Mouse (Mus musculus): ENCODE results near the gene Zbtb7a. TPM values are rescaled to one million over a fixed set of nuclear protein-coding genes. Genes with fewer than 3 reads are reported as not detected.

Zbtb7a gene
- total RNA-seq, 2 experiments from 2014 or later = 22.4 to 27.8 TPM

DNA sequence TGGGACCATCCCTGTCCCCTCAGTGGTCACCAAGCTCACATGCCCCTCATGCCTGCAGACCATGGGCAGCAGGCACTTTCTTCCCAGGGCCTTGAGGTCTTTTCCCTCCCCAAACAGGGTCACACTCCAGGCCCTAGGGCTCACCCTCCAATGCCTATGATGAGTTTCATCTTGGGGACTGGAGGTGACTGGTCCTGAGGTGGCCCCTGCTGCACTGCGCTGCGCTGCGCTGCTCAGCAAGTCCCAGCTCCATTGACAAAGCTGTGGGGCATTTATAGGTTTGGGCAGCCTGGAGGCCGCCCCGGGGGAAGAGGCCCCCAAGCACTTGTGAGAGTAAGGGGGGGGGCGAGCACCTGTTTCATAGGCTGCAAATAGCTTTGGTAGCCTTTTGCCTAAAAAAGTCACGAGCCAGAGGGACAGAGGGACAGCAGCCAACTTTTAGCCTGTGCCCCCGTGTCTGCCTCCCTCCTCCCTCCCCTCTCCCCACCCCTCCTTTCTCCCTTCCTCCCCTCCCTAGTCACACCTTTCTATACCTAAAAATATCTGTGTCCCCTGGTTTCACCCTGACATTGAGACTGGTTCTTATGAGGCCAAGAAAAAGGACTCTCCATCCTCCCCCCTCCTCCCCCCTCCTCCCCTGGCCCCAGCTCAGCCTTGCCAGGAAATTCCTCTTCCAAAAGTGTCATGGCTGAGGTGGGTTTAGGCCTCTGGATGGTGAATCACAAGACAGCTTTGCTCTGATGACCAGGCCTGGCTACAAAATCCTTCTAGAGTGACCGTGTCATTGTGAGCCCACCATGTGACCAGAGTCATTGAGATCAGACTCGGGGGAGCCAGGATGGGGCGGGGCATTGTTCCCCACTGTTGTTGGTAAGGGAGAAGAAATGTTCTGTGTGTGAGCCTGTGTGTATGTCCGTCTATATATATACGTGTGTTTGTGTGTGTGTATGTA is 67.1 kb downstream of the Zbtb7a start, which contains the start of gene Nmrk2:
Gene Nmrk2, minus strand, starts transcription at position 245 of the 952 bp plus-strand sequence.
- DNase-seq = peak; percentile 37 to 52
- intact Hi-C loops (cut with DNase I) = no loop called here

Small RNA genes lying within 50 kb of the gene (microRNA-seq; reads per million reads assigned to microRNA genes)
- gene Mir5615-1 (0 reads per million in 2 experiments), gene Mir5615-2 (0 reads per million in 2 experiments)

Other genes with a start within 250 kb of the Zbtb7a start
- 100 to 1,000 TPM; 106 to 120 TPM for gene Timm13, start 234.3 kb upstream of the Zbtb7a start, total RNA-seq (2021)
- 1 to 10 TPM; 2.6 to 3.1 TPM for gene Lmnb2, start 217.0 kb upstream of the Zbtb7a start, total RNA-seq (2021)
- 10 to 100 TPM; 26.7 to 31.7 TPM for gene Gadd45b, start 205.1 kb upstream of the Zbtb7a start, total RNA-seq (2021)
- gene Gng7, start 120.3 kb upstream of the Zbtb7a start, total RNA-seq (2021) = under 1 TPM; 0.57 to 0.64 TPM
- gene Diras1, start 109.6 kb upstream of the Zbtb7a start, total RNA-seq (2021) = under 1 TPM in 1 of 2 experiments, not detected in 1; 0.08 TPM
- gene Slc39a3, start 97.8 kb upstream of the Zbtb7a start, total RNA-seq (2021) = 10 to 100 TPM; 11.7 to 12.0 TPM
- gene Sgta, start 75.0 kb upstream of the Zbtb7a start, total RNA-seq (2021) = 10 to 100 TPM; 86.2 to 89.5 TPM
- gene Thop1, start 65.2 kb upstream of the Zbtb7a start, total RNA-seq (2021) = 10 to 100 TPM; 20.3 to 24.9 TPM
- gene Creb3l3, start 36.3 kb upstream of the Zbtb7a start, total RNA-seq (2021) = under 1 TPM in 1 of 2 experiments, not detected in 1; 0.23 TPM
- gene Map2k2, start 29.3 kb upstream of the Zbtb7a start, total RNA-seq (2021) = 100 to 1,000 TPM; 160 to 174 TPM
- 10 to 100 TPM; 14.0 to 16.3 TPM for gene Pias4, start 32.7 kb downstream of the Zbtb7a start, total RNA-seq (2021)
- gene Eef2, start 41.4 kb downstream of the Zbtb7a start, total RNA-seq (2021) = 100 to 1,000 TPM; 880 to 957 TPM
- gene Dapk3, start 47.8 kb downstream of the Zbtb7a start, total RNA-seq (2021) = 10 to 100 TPM; 21.1 to 23.9 TPM
- gene 4930442H23Rik, start 48.6 kb downstream of the Zbtb7a start, total RNA-seq (2021) = not detected
- 10 to 100 TPM; 44.9 to 76.8 TPM for gene Nmrk2, start 66.8 kb downstream of the Zbtb7a start, total RNA-seq (2021)
- gene Atcay, start 95.6 kb downstream of the Zbtb7a start, total RNA-seq (2021) = not detected
- gene Zfr2, start 97.9 kb downstream of the Zbtb7a start, total RNA-seq (2021) = 1 to 10 TPM; 1.9 TPM
- gene Matk, start 117.7 kb downstream of the Zbtb7a start, total RNA-seq (2021) = under 1 TPM in 1 of 2 experiments, not detected in 1; 0.22 TPM
- gene Mrpl54, start 131.7 kb downstream of the Zbtb7a start, total RNA-seq (2021) = 10 to 100 TPM; 90.6 to 91.0 TPM
- gene Apba3, start 131.7 kb downstream of the Zbtb7a start, total RNA-seq (2021) = 100 to 1,000 TPM in 1 of 2 experiments, 10 to 100 TPM in 1; 98.5 to 102 TPM
- gene Tjp3, start 156.4 kb downstream of the Zbtb7a start, total RNA-seq (2021) = not detected
- 10 to 100 TPM; 21.4 to 23.2 TPM for gene Pip5k1c, start 157.7 kb downstream of the Zbtb7a start, total RNA-seq (2021)
- gene Cactin, start 185.9 kb downstream of the Zbtb7a start, total RNA-seq (2021) = 10 to 100 TPM in 1 of 2 experiments, 1 to 10 TPM in 1; 7.6 to 10.2 TPM
- gene Tbxa2r, start 193.5 kb downstream of the Zbtb7a start, total RNA-seq (2021) = under 1 TPM; 0.87 to 0.99 TPM
- gene Gipc3, start 208.0 kb downstream of the Zbtb7a start, total RNA-seq (2021) = 1 to 10 TPM; 1.1 to 1.3 TPM
- gene Hmg20b, start 215.3 kb downstream of the Zbtb7a start, total RNA-seq (2021) = 10 to 100 TPM; 19.7 to 20.9 TPM
- gene Mfsd12, start 222.3 kb downstream of the Zbtb7a start, total RNA-seq (2021) = 1 to 10 TPM; 2.2 to 2.6 TPM
- gene 4930404N11Rik, start 230.6 kb downstream of the Zbtb7a start, total RNA-seq (2021) = under 1 TPM; 0.37 to 0.41 TPM
- gene Fzr1, start 243.3 kb downstream of the Zbtb7a start, total RNA-seq (2021) = 10 to 100 TPM; 14.2 to 15.9 TPM
- 10 to 100 TPM; 36.5 to 42.5 TPM for gene Dohh, start 249.2 kb downstream of the Zbtb7a start, total RNA-seq (2021)
- gene Gm48551, start 249.2 kb downstream of the Zbtb7a start, total RNA-seq (2021) = 1 to 10 TPM in 1 of 2 experiments, under 1 TPM in 1; 0.89 to 1.2 TPM